Mouse (Mus musculus): Measurements from ENCODE around the gene Hivep2.

Gene Hivep2

GRCm38 (mm10) chr10:13971268-13971667 lies 5.4 kb downstream of the Hivep2 start:
- no peak for DNase-seq (ENCODE audit: low read depth, low spot score)

GRCm38 (mm10) chr10:13973563-13974179 lies 7.8 kb downstream of the Hivep2 start:
- peak; percentile 7 for DNase-seq (ENCODE audit: low read depth, low spot score)

DNA sequence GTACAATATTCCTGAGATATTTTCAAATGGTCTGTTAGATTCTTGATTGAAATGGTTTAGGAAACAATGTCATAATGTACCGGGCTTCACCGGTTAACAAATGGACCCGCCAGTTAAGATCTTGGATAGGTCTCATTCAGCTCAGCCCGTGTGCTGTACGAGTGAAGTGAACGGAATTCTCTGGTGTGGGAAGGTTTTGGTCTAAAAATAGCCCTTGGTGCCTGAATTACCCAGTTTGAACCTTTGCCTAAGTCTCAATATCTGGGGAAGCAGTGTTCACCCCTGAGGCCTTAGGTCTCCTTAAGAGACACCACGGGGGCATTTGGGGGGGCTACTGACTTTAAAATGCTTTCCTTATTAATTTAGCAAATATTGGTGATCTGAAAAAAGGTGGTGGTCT lies 8.6 kb downstream of the Hivep2 start:
- no peak for DNase-seq (ENCODE audit: low read depth, low spot score)

DNA sequence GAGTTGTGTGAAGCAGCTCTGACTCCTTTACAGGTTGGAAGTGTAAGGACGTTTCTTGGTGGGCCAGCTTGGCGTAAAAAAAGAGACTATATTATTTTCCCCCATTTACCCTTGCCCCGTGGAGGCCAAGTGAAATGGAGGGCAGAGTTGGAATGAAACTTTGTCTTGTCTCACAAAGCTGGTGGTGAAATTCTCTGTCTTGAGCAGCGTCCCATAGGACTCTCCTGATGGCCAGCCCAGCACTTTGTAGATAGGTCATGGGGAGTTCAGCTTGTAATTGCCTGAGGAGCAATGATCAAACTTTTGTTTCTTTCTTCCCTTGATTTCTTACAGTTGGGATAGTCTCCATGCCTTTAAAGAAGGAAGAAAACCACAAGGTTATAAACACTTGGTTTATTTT lies 10.0 kb downstream of the Hivep2 start:
- no peak for DNase-seq (ENCODE audit: low read depth, low spot score)

- no peak for DNase-seq (ENCODE audit: low read depth, low spot score)
These were observed 10.4 kb downstream of the Hivep2 start for GRCm38 (mm10) chr10:13976267-13976666.

GRCm38 (mm10) chr10:13982271-13982670 lies 16.4 kb downstream of the Hivep2 start:
- no peak for DNase-seq (ENCODE audit: low read depth, low spot score)

DNA sequence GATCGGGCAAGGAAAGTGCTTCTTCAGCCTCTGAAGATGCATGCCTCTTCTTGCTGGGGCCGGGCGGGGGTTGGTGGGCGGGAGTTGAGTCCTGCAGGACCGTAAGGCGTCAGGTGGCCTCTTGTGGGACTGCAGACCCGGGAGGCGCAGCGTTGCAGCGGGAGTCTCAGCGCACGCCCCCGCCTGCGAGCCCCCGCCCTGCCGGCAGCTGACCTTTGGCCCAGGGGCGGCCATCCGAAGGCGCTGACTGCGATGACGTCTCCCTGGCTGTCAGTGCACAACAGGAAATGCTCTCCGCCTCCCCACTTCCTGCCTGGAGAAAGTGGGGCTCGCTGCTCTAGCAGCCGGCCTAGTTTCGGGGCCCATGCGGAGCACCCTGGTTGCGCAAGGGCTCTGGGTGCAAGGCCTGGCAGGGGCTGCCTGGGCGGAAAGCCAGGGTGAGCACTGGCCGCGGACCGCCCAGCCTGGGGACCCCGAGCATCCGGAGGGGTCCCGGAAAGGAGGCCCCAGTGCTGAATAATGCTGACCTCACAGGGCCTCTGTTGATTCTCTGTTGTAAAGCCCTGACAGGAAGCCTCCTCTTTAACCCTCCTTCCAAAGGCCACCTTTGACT lies 17.0 kb downstream of the Hivep2 start:
- DNase-seq (ENCODE audit: low read depth, low spot score): peak; percentile 26

GRCm38 (mm10) chr10:13983631-13984030 lies 17.8 kb downstream of the Hivep2 start:
- peak; percentile 68 for DNase-seq (ENCODE audit: low read depth, low spot score)

GRCm38 (mm10) chr10:13984233-13984632 lies 18.4 kb downstream of the Hivep2 start:
- peak; percentile 11 for DNase-seq (ENCODE audit: low read depth, low spot score)

- DNase-seq (ENCODE audit: low read depth, low spot score): no peak
These were observed 20.7 kb downstream of the Hivep2 start for GRCm38 (mm10) chr10:13986539-13986938.

DNA sequence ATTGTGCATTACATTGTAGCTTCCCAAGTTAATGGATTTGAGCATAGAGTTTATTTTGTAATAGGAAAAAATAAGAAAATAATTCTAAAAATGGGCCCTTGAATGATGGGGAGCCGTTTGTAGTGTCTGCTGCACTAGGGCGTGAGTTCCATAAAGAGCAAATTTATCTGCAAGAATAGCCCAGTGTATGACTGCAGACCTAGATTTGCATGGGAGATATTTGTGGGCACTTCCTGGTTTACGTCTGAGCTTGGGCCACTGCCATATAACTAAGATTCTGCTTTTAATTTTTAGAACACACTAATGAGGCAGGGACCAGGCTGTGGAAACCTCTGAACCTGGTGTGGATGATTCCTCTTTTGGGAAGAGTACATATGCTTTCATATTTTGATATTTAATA lies 21.5 kb downstream of the Hivep2 start:
- DNase-seq (ENCODE audit: low read depth, low spot score): no peak

- no peak for DNase-seq (ENCODE audit: low read depth, low spot score)
These were observed 22.4 kb downstream of the Hivep2 start for GRCm38 (mm10) chr10:13988280-13988679.

GRCm38 (mm10) chr10:13988757-13989156 lies 22.9 kb downstream of the Hivep2 start:
- no peak for DNase-seq (ENCODE audit: low read depth, low spot score)

DNA sequence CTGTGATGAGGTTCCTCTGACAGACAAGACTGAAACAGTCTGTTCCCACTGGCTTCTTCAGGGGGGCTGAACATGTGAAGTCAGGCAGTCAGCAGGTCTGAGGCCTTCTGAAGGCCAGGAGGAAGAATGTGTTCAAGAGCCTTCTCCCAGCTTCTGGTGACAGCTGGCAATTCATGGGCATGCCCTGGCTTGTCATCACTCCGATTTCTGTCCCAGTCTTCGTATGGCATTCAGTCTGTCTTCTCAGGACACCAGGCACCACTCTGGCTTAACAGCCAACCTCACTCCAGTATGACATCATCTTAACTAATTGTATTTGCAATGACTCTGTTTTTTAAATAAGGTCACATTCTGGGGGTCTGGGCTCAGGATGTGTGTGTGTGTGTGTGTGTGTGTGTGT lies 25.0 kb downstream of the Hivep2 start:
- DNase-seq (ENCODE audit: low read depth, low spot score): no peak

DNA sequence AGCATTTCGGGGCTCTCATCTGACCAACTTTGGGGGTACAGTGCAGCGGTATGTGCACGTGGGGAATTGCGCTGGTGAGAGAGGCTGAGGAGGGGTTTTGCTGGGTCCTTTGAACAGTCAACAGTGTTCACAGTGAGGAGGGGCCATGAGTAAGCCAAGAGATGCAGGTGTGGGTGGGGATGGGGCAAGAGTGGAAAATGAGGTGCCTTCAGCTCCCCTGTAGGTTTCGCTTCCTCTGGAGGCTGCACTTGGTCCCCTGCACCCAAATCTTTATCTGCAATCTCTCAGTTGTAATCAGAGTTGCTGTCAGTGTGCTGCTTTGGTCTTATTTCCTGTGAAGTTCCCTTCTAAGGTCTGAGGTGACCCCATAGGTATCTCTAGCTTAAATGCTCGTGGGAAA lies 27.5 kb downstream of the Hivep2 start:
- no peak for DNase-seq (ENCODE audit: low read depth, low spot score)

GRCm38 (mm10) chr10:13997336-13997735 lies 31.5 kb downstream of the Hivep2 start:
- no peak for DNase-seq (ENCODE audit: low read depth, low spot score)

DNA sequence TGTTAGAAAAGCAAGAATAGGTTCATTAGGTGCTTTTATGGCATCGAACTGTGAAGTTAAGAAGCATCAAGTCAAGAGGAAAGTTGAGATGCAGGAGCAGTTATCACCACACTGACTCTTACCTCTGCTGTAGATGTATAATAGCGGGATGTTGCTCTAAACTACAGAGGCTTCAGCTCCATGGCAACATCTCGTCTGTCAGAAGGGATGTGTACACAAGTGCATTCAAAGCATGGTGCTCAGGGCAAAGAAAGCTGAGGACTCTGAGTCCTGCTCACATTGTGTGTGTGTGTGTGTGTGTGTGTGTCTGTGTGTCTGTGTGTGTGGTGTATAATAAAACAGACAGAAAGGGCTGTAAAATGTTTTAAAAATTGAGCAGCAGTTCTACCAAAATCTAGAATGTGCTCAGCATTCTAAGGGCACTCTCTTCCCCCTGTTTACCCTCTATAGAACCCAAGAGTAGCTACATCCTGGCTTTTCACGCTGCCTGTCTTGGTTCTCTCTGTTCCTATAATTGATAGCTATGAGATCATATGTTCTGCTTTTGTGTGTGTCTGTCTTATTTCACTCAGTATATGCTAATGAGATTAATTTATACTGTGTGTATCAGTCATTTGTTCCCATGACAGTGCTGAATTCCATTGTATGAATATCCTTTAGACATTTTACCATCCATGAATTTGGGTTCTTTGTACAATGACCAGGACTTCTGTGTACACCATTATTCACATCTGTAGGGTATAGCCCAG lies 39.1 kb downstream of the Hivep2 start:
- DNase-seq (ENCODE audit: low read depth, low spot score): no peak

DNA sequence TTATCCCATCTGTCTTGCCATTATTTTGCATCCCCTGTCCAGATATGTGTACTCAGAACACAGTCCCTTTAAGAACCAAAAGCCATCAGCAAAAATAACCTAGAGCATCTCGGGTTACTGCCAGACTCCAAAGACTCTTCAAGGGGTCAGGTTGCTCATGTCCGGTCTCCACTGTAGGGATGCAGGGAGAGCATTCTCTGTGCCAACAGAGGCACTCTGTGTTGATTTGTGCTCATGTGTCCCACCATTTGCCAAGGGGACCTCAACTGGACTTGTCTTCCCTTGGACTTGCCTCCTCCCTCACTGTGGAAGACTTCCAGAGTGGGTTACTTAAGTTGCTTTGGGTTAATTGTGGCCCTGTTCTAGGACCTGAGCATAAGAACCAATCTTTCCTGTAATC lies 43.8 kb downstream of the Hivep2 start:
- no peak for DNase-seq (ENCODE audit: low read depth, low spot score)

DNA sequence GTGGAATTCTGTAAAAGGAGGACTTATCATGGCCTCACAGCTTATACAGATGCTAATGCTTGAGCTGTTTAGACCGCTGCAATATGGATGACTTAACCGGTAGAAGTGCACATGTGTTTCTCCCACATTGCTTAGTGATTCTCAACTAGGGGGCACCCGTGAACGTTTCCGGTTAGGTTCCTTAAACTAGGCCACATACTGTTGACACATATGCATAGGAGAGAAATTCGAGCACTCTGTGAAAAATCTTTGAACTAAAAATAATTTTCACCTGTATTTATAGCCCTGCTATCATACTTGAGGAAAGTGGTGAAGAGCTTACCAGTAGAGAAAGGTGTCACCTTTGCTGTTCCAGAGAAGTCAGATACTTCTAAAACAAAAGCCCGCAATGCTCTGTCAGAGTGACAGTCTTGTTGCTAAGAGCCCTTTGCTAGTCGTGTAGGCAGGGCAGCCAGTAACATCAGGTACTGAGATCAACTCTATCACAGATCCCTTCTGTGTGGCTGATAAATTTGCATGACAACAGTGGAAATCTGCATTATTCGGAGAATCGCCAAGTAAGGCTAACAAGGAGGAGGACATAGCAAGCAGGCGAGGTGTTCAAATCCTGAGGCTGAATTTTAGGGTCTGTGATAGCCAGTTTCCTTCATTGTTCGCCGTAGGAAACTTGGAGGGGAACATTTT lies 50.6 kb downstream of the Hivep2 start:
- no peak for DNase-seq (ENCODE audit: low read depth, low spot score)

DNA sequence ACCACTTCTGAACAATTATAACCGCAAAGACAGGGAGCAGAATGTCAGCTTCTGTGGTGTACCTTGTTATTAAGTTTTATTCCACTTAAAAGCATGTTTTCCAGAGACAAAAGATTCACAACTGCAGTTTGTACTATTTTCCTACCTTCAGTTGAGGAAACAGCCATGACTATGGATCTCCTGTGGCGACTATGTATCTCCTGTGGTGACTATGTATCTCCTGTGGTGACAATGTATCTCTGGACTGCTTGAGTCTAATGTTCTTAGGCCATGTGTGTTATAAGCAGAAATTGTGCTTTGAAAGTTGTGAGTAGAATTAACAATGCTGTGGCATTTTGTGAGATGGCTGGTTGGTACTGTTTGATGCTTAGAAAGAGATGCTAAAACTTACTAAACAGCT lies 51.5 kb downstream of the Hivep2 start:
- no peak for DNase-seq (ENCODE audit: low read depth, low spot score)

DNA sequence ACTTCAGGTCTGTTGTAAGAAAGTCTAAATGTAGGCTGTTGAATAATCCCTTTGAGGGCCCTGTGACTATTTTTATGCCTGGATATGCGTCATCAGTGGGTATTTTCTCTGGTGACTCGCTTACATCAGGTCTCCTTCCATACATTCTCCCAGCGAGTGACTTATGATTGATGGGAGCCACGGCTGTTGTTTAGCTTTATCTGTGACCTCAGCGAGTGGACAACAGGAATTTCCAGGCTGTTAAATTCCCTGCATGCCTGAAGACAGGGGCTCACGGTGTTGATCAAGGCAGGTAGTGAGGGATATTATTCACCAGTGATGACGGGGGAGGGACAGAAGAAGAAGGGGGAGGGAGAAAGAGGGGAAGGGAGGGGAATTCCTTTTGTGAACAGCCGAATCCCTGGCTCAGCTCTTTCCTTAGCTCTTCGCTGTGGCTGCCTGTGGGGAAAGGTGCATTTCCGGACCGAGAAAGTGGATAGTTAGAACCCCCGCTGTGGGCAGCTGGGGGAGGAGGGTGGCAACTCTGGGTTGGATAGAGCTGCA lies 52.0 kb downstream of the Hivep2 start:
- peak; percentile 87 for DNase-seq (ENCODE audit: low read depth, low spot score)

DNA sequence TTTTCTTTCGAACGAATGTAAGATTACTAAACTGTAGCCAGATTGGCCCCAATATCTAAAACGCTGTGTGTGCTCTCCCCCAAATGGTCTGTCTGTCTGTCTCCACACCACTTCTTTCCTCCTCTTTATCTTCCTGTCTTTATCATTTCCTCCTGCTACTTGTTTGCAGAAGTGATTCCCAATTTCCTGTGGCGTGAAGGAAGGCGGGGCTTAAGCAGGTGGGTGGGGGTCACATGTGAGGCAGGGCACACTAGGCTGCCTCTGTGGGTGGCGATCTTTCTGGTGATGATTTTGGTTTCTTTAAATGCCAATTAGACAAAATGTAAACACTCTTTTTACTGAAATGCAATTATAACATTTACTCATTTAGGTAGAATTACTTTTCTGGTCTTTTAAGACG lies 52.8 kb downstream of the Hivep2 start:
- peak; percentile 6 for DNase-seq (ENCODE audit: low read depth, low spot score)

All from 3T3-L1 (cell line).